Mouse (Mus musculus) lung, adult 2 months (tissue): ENCODE results near the gene Pam.

Experiments
- CTCF ChIP-seq: fragments of 200-500 bp; IDR thresholded peaks from 2 replicates; pipeline ENCODE4 v1.5.1; 2011; ENCODE audit warnings: mild to moderate bottlenecking, low read length, control low read depth; ENCODE audit not compliant: insufficient read depth
- POLR2A ChIP-seq: fragments of 200-500 bp; IDR thresholded peaks from 2 replicates; pipeline ENCODE4 v1.6.1; 2011; ENCODE audit warnings: low read depth, mild to moderate bottlenecking, control low read depth, low read length, borderline replicate concordance; ENCODE audit errors: extremely low read depth

- TF ChIP-seq CTCF (no peak), POLR2A (no peak)
These were observed 156.9 kb downstream of the Pam start for GRCm38 (mm10) chr1:97938586-97938985.
